Mouse (Mus musculus) kidney, postnatal 14 days (tissue): Measurements from ENCODE around the gene Klhl42.

Experiments
- DNase-seq: peaks from one replicate; pipeline ENCODE4 v3.0.0; 2022; ENCODE audit warnings: mixed read lengths

Klhl42 gene

DNA sequence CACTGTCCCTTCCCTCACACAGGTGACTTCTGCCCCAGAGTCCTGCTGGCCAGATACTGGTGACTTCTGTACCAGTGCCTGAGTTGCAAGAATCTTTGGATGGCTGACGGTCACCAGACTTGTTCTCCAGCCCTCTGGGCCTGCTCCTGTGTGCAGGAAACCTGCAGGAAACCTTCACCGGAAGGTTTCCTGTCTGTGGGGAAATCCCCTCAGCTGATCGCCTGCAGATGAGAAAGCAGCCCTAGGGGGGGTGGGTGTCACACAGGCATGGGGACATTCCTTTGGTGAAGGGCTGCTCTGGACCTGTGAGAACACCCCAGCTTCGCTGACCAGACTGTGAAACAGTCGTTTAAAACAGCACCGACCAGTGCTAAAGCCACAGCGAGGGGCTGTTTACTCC lies 63.9 kb downstream of the Klhl42 start:
- DNase-seq: no peak

DNA sequence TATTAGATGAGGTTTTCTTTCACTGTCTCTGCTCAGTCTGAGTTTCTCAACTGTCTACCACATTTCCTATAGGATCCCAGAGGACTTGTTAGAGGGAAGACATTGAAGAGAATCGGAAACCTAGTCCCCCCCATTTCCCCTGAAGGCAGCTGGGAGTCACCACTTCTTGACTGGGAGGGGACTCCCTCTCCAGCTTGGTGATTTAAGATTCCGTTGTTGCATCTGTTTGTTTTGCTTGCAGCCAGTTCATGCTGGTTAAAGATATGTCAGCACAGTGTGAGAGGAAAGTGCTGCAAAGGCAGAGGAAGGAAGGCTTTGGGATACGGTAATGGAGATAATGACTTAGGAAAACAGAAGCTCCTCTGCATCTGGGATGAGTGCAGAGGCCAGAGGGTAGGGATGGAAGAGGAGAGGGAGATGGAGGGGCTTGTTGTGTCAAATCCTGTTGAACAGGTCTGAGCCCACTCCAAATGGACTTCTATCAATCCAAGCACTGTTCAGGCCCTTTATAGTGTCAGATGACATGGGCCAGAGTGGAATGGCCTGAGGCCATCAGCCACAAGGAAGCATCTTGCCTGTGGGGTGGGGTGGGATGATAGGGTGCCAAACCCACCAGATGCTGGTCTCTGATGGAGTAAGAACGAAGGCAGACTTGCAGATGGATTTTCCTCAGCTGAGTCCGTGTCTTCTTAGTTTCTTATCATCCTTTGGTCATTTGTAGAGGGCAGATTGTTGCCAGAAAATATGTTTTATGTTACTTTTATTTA lies 70.8 kb downstream of the Klhl42 start:
- peak; percentile 12 for DNase-seq
